Mouse (Mus musculus) kidney, embryonic 14.5 days (tissue): ENCODE measurements around the gene Sgip1. TPM values are rescaled to one million over a fixed set of nuclear protein-coding genes. Genes with fewer than 3 reads are reported as not detected.

Experiments used
- ATAC-seq: fragments of 200-750 bp; cut with Nextera tagmentation; 2 replicates; pipeline ENCODE4 v1.8.0; 2017; ENCODE audit warnings: moderate number of reproducible peaks, mild to moderate bottlenecking, moderate TSS enrichment, moderate library complexity; ENCODE audit not compliant: low FRiP score, low TSS enrichment
- H3K27ac ChIP-seq: fragments of 300-500 bp; sonication (generic); 2 replicates; pipeline ENCODE4 v1.5.1; 2014; ENCODE audit warnings: low read depth, mild to moderate bottlenecking, low read length, moderate library complexity, mixed read lengths
- H3K27me3 ChIP-seq: fragments of 300-500 bp; sonication (generic); 2 replicates; pipeline ENCODE4 v1.6.1; 2014; ENCODE audit warnings: mild to moderate bottlenecking, low read length; ENCODE audit not compliant: control insufficient read depth, insufficient read depth
- H3K36me3 ChIP-seq: fragments of 300-500 bp; sonication (generic); 2 replicates; pipeline ENCODE4 v1.6.1; 2014; ENCODE audit warnings: low read length, mixed read lengths; ENCODE audit not compliant: control insufficient read depth, insufficient read depth
- H3K4me1 ChIP-seq: fragments of 300-500 bp; sonication (generic); 2 replicates; pipeline ENCODE4 v1.6.1; 2014; ENCODE audit warnings: low read length, mixed read lengths; ENCODE audit not compliant: control insufficient read depth, insufficient read depth
- H3K4me2 ChIP-seq: fragments of 300-500 bp; sonication (generic); replicated peaks from 2 replicates; pipeline ENCODE4 v1.6.1; 2014; ENCODE audit warnings: low read depth, mild to moderate bottlenecking, low read length
- H3K4me3 ChIP-seq: fragments of 300-500 bp; sonication (generic); 2 replicates; pipeline ENCODE4 v1.5.1; 2014; ENCODE audit warnings: mild to moderate bottlenecking, low read length
- H3K9ac ChIP-seq: fragments of 300-500 bp; sonication (generic); 2 replicates; pipeline ENCODE4 v1.6.1; 2014; ENCODE audit warnings: low read depth, mild to moderate bottlenecking, low read length, moderate library complexity
- H3K9me3 ChIP-seq: fragments of 300-500 bp; sonication (generic); 2 replicates; pipeline ENCODE4 v1.6.1; 2016; ENCODE audit warnings: low read length; ENCODE audit not compliant: control insufficient read depth
- WGBS: fragments of 180-500 bp; shearing (Covaris S2); extraction: QIAGEN DNeasy Blood & Tissue Kit; methylation state at CpG from one replicate; pipeline ENCODE4 v1.1.7; 2014; 5-methylcytosine and 5-hydroxymethylcytosine counted together
- polyA plus RNA-seq: library from polyadenylated mRNA; unstranded; fragments of >200 nt; fragmentation: Nextera tagmentation; extraction: Ambion mirVana; gene quantifications from 2 replicates; pipeline ENCODE4 v1.2.1, GENCODE M21; 2014

The Sgip1 gene
- polyA plus RNA-seq, 1 experiment from 2014 or later, result 8.8 TPM

- Histone ChIP-seq H3K27me3 (no peaks in the 10 kb centered on the region), H3K36me3 (no peaks in the 10 kb centered on the region), H3K4me1 (no peaks in the 10 kb centered on the region), H3K9ac (no peak overlapping the region), H3K4me3 (no peak overlapping the region), H3K4me2 (no peak overlapping the region), H3K27ac (no peak overlapping the region), H3K9me3 (no peaks in the 10 kb centered on the region)
- ATAC-seq, result no peak
- WGBS, result 81% methylated on average over 5 of the region's 5 CpGs
These were observed 30.7 kb downstream of the Sgip1 start for GRCm38 (mm10) chr4:102771598-102772357.

GRCm38 (mm10) chr4:102773225-102773624 is 32.1 kb downstream of the Sgip1 start:
- no peak overlapping the region for H3K27ac ChIP-seq
- H3K4me1 ChIP-seq, result no peaks in the 10 kb centered on the region
- H3K4me3 ChIP-seq, result no peak overlapping the region
- H3K4me2 ChIP-seq, result no peak overlapping the region
- ATAC-seq, result no peak
- no peaks in the 10 kb centered on the region for H3K36me3 ChIP-seq
- WGBS, result 96% methylated on average over 3 of the region's 3 CpGs
- no peaks in the 10 kb centered on the region for H3K27me3 ChIP-seq
- no peak overlapping the region for H3K9ac ChIP-seq
- H3K9me3 ChIP-seq, result no peaks in the 10 kb centered on the region

GRCm38 (mm10) chr4:102773841-102774240 is 32.7 kb downstream of the Sgip1 start:
- H3K9me3 ChIP-seq, result no peaks in the 10 kb centered on the region
- no peaks in the 10 kb centered on the region for H3K36me3 ChIP-seq
- no peak for ATAC-seq
- no peaks in the 10 kb centered on the region for H3K4me1 ChIP-seq
- no peak overlapping the region for H3K4me2 ChIP-seq
- 94% methylated on average over 1 of the region's 1 CpGs for WGBS
- H3K27me3 ChIP-seq, result no peaks in the 10 kb centered on the region
- no peak overlapping the region for H3K27ac ChIP-seq
- H3K9ac ChIP-seq, result no peak overlapping the region
- no peak overlapping the region for H3K4me3 ChIP-seq

GRCm38 (mm10) chr4:102774549-102774948 is 33.5 kb downstream of the Sgip1 start:
- H3K9ac ChIP-seq, result no peak overlapping the region
- no peak overlapping the region for H3K27ac ChIP-seq
- H3K9me3 ChIP-seq, result no peaks in the 10 kb centered on the region
- H3K4me2 ChIP-seq, result no peak overlapping the region
- WGBS, result 74% methylated on average over 1 of the region's 1 CpGs
- H3K4me3 ChIP-seq, result no peak overlapping the region
- H3K36me3 ChIP-seq, result no peaks in the 10 kb centered on the region
- ATAC-seq, result no peak
- H3K27me3 ChIP-seq, result no peaks in the 10 kb centered on the region
- H3K4me1 ChIP-seq, result no peaks in the 10 kb centered on the region

GRCm38 (mm10) chr4:102775596-102776270 is 34.6 kb downstream of the Sgip1 start:
- Histone ChIP-seq H3K4me1 (no peaks in the 10 kb centered on the region), H3K27ac (peak overlapping the region; percentile 32; the same call in 1 of the 2 replicates), H3K27me3 (no peaks in the 10 kb centered on the region), H3K36me3 (no peaks in the 10 kb centered on the region), H3K9me3 (no peaks in the 10 kb centered on the region), H3K4me2 (no peak overlapping the region), H3K9ac (no peak overlapping the region), H3K4me3 (no peak overlapping the region)
- peak; percentile 87 for ATAC-seq
- 21% methylated on average over 2 of the region's 2 CpGs for WGBS

GRCm38 (mm10) chr4:102779902-102780301 is 38.8 kb downstream of the Sgip1 start:
- Histone ChIP-seq H3K36me3 (no peaks in the 10 kb centered on the region), H3K9me3 (no peaks in the 10 kb centered on the region), H3K27ac (no peak overlapping the region), H3K4me1 (0 out of 2 replicates have a peak, but pooled peaks cover 2% of the 10 kb centered on the region), H3K4me2 (no peak overlapping the region), H3K4me3 (no peak overlapping the region), H3K27me3 (no peaks in the 10 kb centered on the region), H3K9ac (no peak overlapping the region)
- no peak for ATAC-seq
- WGBS, result 60% methylated on average over 6 of the region's 6 CpGs

- ATAC-seq, result no peak
- 79% methylated on average over 7 of the region's 7 CpGs for WGBS
- no peak overlapping the region for H3K4me2 ChIP-seq
These were observed 42.1 kb downstream of the Sgip1 start for GRCm38 (mm10) chr4:102783063-102783748.

GRCm38 (mm10) chr4:102785158-102785557 is 44.1 kb downstream of the Sgip1 start:
- WGBS, result 63% methylated on average over 4 of the region's 4 CpGs
- no peak for ATAC-seq
- no peak overlapping the region for H3K9ac ChIP-seq
- no peak overlapping the region for H3K27ac ChIP-seq
- no peaks in the 10 kb centered on the region for H3K9me3 ChIP-seq
- no peak overlapping the region for H3K4me2 ChIP-seq
- H3K4me3 ChIP-seq, result no peak overlapping the region
- no peaks in the 10 kb centered on the region for H3K36me3 ChIP-seq
- 0 out of 2 replicates have a peak, but pooled peaks cover 2% of the 10 kb centered on the region for H3K4me1 ChIP-seq
- no peaks in the 10 kb centered on the region for H3K27me3 ChIP-seq

More at GRCm38 (mm10) chr4:102783063-102783748, 42.1 kb downstream of the Sgip1 start:
- H3K9me3 ChIP-seq, result no peaks in the 10 kb centered on the region
- no peaks in the 10 kb centered on the region for H3K27me3 ChIP-seq
- 0 out of 2 replicates have a peak, but pooled peaks cover 2% of the 10 kb centered on the region for H3K4me1 ChIP-seq
- no peaks in the 10 kb centered on the region for H3K36me3 ChIP-seq
- H3K4me3 ChIP-seq, result no peak overlapping the region
- no peak overlapping the region for H3K27ac ChIP-seq
- H3K9ac ChIP-seq, result no peak overlapping the region
